Mouse (Mus musculus) left cerebral cortex, postnatal 10 days (tissue): ENCODE data around the gene Dnm3. TPM values are rescaled to one million over a fixed set of nuclear protein-coding genes. Genes with fewer than 3 reads are reported as not detected.

ENCODE experiments used
- DNase-seq, 2 experiments: peaks; one replicate each; pipeline ENCODE4 v3.0.0; 2021 to 2022; ENCODE audit warnings: low spot score in 2 of 2, mixed read lengths in 1 of 2; ENCODE audit errors: extremely low spot score in 1 of 2
- intact Hi-C: fragments of 180-260 bp; cut with DNase I; formaldehyde crosslinking; loops from one replicate; pipeline ENCODE4 v1.15.1; 2025
- microRNA-seq: library from miRNA; unstranded; fragments of <30 nt; microRNA quantifications from one replicate; pipeline ENCODE4 v1.2.0, GENCODE M21; 2022
- total RNA-seq, 2 experiments: library from RNA; stranded (reverse); gene quantifications; 2 replicates each; pipeline ENCODE4 v1.2.3; 2021

Dnm3 gene
- total RNA-seq, 2 experiments from 2014 or later = 74.5 to 81.2 TPM

DNA sequence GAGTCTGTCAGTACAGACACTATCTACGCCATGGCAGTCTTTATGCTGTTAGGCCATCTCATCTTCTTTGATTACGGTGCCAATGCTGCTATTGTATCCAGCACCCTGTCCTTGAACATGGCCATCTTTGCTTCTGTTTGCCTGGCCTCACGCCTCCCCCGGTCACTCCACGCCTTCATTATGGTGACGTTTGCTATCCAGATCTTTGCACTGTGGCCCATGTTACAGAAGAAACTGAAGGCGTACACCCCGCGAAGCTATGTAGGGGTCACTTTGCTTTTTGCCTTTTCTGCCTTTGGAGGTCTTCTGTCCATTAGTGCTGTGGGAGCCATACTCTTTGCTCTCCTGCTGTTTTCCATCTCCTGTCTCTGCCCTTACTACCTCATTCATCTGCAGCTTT, 507.0 kb downstream of the Dnm3 start:
- no peak for DNase-seq
- intact Hi-C loops = loop anchor here (10.0 kb wide), 1 partner anchor 574 kb away; the partner anchor contains the start of gene Mettl13

DNA sequence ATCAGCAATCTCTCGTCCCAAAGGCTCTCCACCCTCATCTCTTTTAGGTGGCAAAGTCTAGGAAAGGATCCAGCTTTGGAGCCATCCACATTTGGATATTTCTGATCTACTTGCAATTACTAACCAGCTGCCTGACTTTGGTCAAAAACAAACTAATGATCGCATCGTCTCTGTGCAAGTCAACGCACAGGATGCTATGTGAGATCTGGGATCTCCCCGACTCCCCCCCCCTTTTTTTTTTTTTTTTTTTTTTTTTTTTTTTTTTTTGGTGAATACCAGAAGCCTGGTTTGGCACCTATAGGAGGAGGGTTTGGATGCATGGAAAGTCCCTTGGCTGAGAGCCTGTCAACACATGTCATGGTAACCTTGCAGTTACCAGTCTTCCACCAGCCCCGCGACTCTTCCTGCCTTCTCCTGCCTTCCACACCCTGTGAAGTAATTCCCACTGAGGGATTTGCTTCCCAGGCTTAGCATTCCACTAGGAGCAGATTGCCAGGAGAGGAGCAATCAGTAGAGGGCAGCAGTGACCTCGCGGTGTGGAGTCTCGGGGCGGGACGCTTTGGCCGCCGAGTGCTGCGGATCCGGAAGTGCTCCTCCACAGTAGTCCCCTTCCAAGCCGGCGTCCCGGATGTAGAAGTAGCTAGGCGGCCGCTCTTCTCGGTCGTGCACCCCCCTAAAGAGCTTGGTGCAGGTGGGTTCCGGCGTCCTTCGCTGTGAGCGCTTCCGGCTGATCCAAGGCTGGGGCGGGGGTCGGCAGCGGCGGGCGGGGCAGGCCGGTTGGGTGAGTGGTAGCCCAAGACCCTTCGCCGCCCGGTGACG, 509.0 kb downstream of the Dnm3 start, which contains the start of gene Pigc:
TSS of gene Pigc (plus strand) at position 598 of the 819 bp plus-strand sequence.
- intact Hi-C loops = loop anchor here (5.0 kb wide), 1 partner anchor 221 kb away; no protein-coding TSS in a partner anchor
- peak; percentile 93 to 97 for DNase-seq

DNA sequence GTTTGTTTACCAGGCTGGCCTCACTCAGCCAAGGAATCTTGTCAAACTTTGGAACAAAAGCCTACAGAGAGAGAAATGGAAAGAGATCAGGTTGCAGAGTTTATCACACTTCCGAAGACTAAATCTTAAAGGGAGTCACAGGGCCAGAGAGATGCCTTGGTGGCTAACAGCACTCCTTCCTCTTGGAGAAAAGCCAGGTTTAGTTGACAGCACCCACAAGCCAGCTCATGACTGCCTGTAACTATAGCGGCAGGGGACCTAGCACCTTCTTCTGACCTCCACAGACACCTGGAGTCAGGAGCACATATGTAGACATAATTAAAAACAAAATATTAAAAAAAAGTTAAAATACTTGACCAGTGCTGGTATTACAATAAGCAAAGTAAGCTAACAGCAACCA, 509.9 kb downstream of the Dnm3 start:
- DNase-seq = no peak
- intact Hi-C loops = loop anchor here (5.0 kb wide), 1 partner anchor 221 kb away; no protein-coding TSS in a partner anchor

DNA sequence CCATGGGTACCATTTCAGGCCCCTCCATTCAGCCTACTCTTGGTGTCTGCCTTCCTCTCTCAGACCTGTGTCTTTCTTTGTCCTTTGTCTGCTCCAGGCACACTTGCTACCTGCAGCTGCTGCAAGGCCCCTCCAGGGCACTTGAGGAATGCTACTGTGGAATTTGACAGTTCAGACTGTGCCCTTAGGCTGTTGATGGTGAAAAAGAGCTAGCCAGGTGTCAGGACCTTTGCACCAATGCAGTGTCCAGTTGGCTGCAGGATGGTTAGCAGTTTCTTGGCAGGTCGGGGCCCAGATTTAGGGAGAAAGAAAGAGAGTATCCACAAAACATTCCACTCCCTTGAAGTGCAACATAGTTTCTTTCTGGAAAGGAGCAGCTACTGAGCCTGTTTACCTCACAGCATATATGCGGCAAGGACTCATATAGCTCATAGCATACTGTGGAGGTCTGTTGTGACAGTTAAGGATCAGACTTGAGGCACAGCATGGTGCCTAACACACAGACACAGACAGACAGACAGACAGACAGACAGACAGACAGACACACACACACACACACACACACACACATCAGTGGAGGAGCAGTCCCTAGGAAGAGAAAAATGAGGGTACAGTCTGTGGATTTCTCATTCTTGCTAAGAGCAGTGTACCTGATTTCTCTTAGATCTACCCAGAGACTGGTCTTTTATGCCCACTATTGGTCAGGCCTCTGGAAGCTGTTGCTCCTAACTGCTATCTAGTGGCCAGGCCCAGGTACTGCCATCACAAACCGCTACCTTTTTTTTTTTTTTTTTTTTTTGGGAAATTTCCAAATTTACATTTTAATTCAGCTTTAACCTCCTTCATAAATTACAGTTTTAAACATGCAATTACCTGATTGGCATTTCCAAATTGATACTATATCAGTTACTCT, 515.1 kb downstream of the Dnm3 start:
- intact Hi-C loops = loop anchor here (2.0 kb wide), 1 partner anchor 86 kb away; the partner anchor contains the start of gene Suco
- no peak for DNase-seq

DNA sequence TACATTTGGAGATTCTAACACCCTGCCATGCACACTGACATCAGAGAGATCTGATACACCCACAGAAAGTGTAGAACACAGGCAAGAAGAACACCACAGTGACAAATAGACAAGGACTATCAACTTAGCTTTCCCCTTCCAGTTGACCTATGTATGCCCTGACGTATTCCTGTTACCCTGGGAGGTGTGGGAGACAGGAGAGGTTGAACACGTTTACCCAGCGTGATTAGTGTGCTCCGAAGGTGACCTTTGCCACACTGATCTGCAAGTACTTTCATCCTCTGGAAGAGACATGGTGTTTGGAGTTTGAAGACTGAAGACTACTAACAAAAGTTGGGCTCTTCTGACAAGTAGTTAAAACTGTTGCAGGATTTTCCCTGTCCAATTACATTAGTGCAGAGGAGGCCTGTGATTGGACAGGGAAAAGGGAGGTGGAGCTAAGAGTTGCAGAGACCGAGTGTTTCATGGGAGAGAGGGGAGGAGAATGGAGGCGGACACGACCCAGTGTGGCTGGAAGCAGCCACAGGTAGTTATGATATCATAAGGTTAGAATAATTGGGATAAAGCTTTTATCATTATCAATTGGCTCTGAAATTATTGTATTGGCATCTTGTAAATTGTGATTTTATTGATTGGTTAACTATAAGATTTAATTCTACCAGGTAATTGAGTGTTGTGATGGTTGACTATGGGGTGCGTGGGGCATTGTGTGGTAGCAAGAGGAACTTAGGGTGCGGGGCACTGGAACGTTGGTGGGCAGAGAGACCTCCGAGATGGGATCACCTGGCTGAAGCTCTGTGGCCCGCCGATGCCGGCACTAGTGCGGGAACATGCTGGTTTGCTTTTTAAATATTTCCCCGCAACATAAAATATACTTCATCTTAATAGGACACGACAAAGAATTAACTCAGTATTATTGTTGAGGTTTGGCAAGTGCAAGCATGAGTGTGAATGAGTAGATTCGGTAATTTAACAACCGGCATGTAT, 519.6 kb downstream of the Dnm3 start:
- no peak for DNase-seq
- intact Hi-C loops = no loop called here

DNA sequence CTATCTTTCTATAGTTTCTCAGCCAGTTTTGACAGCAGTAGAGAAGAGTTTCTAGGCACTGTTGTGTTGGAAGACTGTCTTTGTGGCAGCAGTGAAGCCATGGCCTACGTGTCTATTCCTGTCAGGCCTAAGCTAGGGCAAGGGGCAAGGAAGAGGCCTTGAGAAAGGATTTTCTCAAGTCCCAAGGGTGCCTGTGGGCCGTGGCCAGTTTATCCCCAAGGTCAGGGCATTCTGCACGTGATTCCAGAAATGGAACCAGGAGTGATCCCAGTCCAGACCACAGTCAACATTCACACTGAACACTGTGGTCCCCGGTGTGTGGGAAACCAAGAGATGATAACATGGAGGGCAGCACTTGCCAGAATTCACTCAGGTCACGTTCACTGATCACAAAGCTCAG, 522.0 kb downstream of the Dnm3 start:
- intact Hi-C loops = no loop called here
- DNase-seq = no peak

DNA sequence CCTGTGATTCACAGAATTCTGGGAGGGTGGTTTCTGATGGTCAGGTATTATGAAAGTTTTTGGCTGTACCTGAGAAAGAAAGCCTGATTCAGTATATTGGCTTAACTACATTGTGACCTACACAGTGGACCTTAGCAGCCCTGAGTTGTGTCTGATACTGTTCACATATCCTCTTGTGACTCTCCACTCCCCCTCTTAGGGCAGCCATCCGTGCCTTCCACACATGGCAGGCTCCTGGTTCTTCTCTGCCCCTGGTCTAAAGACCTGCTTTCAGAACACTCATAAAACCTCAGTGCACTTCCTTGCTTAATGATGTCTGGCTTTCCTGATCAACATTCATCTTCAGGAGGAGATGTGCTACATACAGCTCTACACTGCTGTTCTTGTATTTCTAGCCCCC, 525.2 kb downstream of the Dnm3 start:
- no peak for DNase-seq
- intact Hi-C loops = no loop called here

DNA sequence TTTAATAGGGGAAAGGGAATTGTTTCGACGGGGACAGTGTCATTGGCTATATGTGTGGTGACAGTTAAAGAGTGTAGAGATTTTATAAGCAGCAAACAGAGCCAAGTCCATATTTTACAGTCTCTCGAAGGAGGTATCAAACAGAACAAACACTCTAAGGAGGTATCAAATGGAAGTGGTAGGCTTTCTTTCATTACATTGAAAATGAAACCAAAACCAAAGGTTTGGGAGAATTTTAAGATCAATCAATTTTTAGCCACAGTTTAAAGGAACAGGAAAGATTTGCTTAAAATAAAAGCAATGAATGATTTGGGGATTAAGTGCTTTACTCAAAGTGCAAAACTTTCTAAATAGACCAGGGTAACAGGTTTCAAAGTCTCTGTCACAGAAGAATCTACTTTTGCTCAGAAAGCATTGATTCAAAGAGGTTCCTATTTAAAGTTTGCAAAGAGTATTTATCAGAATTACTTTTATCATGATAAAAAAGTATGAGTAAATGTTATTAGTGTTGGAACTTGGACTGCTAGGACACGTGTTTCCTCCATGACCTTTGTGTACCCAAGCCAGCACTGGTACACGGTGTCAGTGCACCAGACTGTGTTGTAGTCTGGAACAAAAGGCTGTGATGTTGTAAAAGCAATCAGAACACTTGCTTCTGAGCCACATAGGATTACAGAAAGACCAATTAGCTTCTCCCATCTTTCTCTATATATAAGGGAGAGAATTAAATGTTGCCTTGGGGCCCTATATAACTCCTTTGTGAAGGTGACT, 526.6 kb downstream of the Dnm3 start:
- intact Hi-C loops = no loop called here
- DNase-seq = no peak

DNA sequence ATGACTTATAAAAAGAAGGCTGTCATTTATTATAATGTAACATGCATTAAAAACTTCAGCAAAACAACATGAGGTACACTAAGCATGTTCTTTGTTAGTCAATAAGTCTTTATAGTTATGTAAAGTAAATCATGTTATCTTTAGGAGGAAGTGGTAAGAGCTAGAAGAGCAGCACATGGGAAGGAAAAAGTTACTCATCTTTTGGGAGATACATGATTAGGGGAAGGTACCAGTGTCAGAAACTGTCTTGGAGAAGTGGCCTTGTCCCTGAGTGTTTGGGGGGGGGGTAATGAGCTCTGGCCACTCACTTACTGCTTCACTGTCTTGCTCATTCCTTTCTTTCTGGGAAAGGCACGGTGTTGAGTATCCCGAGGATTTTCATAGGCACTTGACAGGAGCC, 535.8 kb downstream of the Dnm3 start:
- no peak for DNase-seq
- intact Hi-C loops = no loop called here

Small RNA genes lying within 50 kb of the gene (microRNA-seq; reads per million reads assigned to microRNA genes)
- gene Mir199a-2 (1.4 reads per million), gene Mir214 (300 reads per million, percentile 65 among the genes with 10 or more reads in this experiment)

Other genes starting within 250 kb of the Dnm3 start
- 10 to 100 TPM; 11.4 to 14.4 TPM for gene Mettl13, start 70.5 kb upstream of the Dnm3 start, total RNA-seq
- gene Vamp4, start 92.5 kb upstream of the Dnm3 start, total RNA-seq = 10 to 100 TPM; 79.5 to 81.2 TPM
- 1 to 10 TPM; 4.2 to 4.5 TPM for gene Myoc, start 161.1 kb upstream of the Dnm3 start, total RNA-seq
- not detected for gene Myocos, start 180.2 kb upstream of the Dnm3 start, total RNA-seq